Mouse (Mus musculus) neural tube, embryonic 13.5 days (tissue): ENCODE measurements at regions not wholly inside any gene's neighbourhood (a gene's known extent, or its start where the extent isn't known, plus 50 kb on each side); places are given as distances from the start of the nearest gene placed in this dataset.
A peak's percentile ranks its signal among the peaks of the same experiment; 100 is the strongest.

Experiments used
- ATAC-seq: fragments of 200-750 bp; cut with Nextera tagmentation; 2 replicates; pipeline ENCODE4 v1.8.0; 2017; ENCODE audit warnings: low read depth, mild to moderate bottlenecking, moderate TSS enrichment, moderate library complexity
- H3K27ac ChIP-seq: fragments of 300-500 bp; sonication (generic); replicated peaks from 2 replicates; pipeline ENCODE4 v1.5.1; 2015; ENCODE audit warnings: moderate library complexity, mild to moderate bottlenecking, inconsistent platforms
- H3K27me3 ChIP-seq: fragments of 300-500 bp; sonication (generic); 2 replicates; pipeline ENCODE4 v1.6.1; 2015; ENCODE audit warnings: mild to moderate bottlenecking, inconsistent platforms
- H3K36me3 ChIP-seq: fragments of 300-500 bp; sonication (generic); 2 replicates; pipeline ENCODE4 v1.6.1; 2015; ENCODE audit warnings: mild to moderate bottlenecking, inconsistent platforms
- H3K4me1 ChIP-seq: fragments of 300-500 bp; sonication (generic); replicated peaks from 2 replicates; pipeline ENCODE4 v1.6.1; 2015; ENCODE audit warnings: inconsistent platforms
- H3K4me2 ChIP-seq: fragments of 300-500 bp; sonication (generic); 2 replicates; pipeline ENCODE4 v1.6.1; 2015; ENCODE audit warnings: inconsistent platforms, mild to moderate bottlenecking, moderate library complexity
- H3K4me3 ChIP-seq: fragments of 300-500 bp; sonication (generic); 2 replicates; pipeline ENCODE4 v1.5.1; 2015; ENCODE audit warnings: mild to moderate bottlenecking, inconsistent platforms
- H3K9ac ChIP-seq: fragments of 300-500 bp; sonication (generic); 2 replicates; pipeline ENCODE4 v1.6.1; 2015; ENCODE audit warnings: moderate library complexity, mild to moderate bottlenecking, inconsistent platforms
- H3K9me3 ChIP-seq: fragments of 300-500 bp; sonication (generic); 2 replicates; pipeline ENCODE4 v1.6.1; 2016; ENCODE audit warnings: inconsistent platforms
- WGBS: fragments of 180-500 bp; shearing (Covaris S2); methylation state at CpG from one replicate; pipeline ENCODE4 v1.1.7; 2015; 5-methylcytosine and 5-hydroxymethylcytosine counted together

- Histone ChIP-seq H3K9me3 (no peaks in the 10 kb centered on the region), H3K27me3 (no peaks in the 10 kb centered on the region), H3K4me3 (no peak overlapping the region), H3K4me1 (no peaks in the 10 kb centered on the region), H3K4me2 (no peak overlapping the region), H3K36me3 (no peaks in the 10 kb centered on the region), H3K9ac (no peak overlapping the region), H3K27ac (no peak overlapping the region)
- ATAC-seq, result peak; percentile 43; the same call in 1 of the 2 replicates
- 56% methylated on average over 5 of the region's 5 CpGs for WGBS
Observed at GRCm38 (mm10) chr5:82288069-82288845, 1066.7 kb downstream of the Tecrl start.

- WGBS, result 83% methylated on average over 3 of the region's 3 CpGs
- H3K4me3 ChIP-seq, result no peak overlapping the region
- H3K9me3 ChIP-seq, result no peaks in the 10 kb centered on the region
- no peak for ATAC-seq
- H3K27ac ChIP-seq, result no peak overlapping the region
- no peak overlapping the region for H3K9ac ChIP-seq
- H3K4me1 ChIP-seq, result no peaks in the 10 kb centered on the region
- no peak overlapping the region for H3K4me2 ChIP-seq
- H3K27me3 ChIP-seq, result no peaks in the 10 kb centered on the region
- no peaks in the 10 kb centered on the region for H3K36me3 ChIP-seq
Observed at GRCm38 (mm10) chr5:82253356-82254104, 1101.5 kb downstream of the Tecrl start.

GRCm38 (mm10) chr5:82226329-82226728 is 1128.7 kb downstream of the Tecrl start:
- Histone ChIP-seq H3K4me3 (no peak overlapping the region), H3K27me3 (no peaks in the 10 kb centered on the region), H3K4me1 (no peaks in the 10 kb centered on the region), H3K36me3 (no peaks in the 10 kb centered on the region), H3K27ac (no peak overlapping the region), H3K9me3 (no peaks in the 10 kb centered on the region), H3K4me2 (no peak overlapping the region), H3K9ac (no peak overlapping the region)
- WGBS, result 55% methylated on average over 3 of the region's 3 CpGs
- no peak for ATAC-seq

GRCm38 (mm10) chr5:82223622-82224021 is 1131.4 kb downstream of the Tecrl start:
- no peaks in the 10 kb centered on the region for H3K9me3 ChIP-seq
- H3K36me3 ChIP-seq, result no peaks in the 10 kb centered on the region
- no peak overlapping the region for H3K4me2 ChIP-seq
- no peak overlapping the region for H3K4me3 ChIP-seq
- H3K27ac ChIP-seq, result no peak overlapping the region
- 81% methylated on average over 2 of the region's 2 CpGs for WGBS
- no peaks in the 10 kb centered on the region for H3K4me1 ChIP-seq
- H3K27me3 ChIP-seq, result no peaks in the 10 kb centered on the region
- no peak overlapping the region for H3K9ac ChIP-seq
- no peak for ATAC-seq

- H3K27ac ChIP-seq, result no peak overlapping the region
- H3K36me3 ChIP-seq, result no peaks in the 10 kb centered on the region
- WGBS, result 78% methylated on average over 3 of the region's 3 CpGs
Observed at GRCm38 (mm10) chr5:82203606-82204005, 1151.4 kb downstream of the Tecrl start.

More at GRCm38 (mm10) chr5:82203606-82204005, 1151.4 kb downstream of the Tecrl start:
- Histone ChIP-seq H3K4me1 (no peaks in the 10 kb centered on the region), H3K27me3 (no peaks in the 10 kb centered on the region), H3K9me3 (no peaks in the 10 kb centered on the region), H3K4me3 (no peak overlapping the region), H3K4me2 (no peak overlapping the region), H3K9ac (no peak overlapping the region)
- no peak for ATAC-seq
